Mouse (Mus musculus) left cerebral cortex, adult 11 months (tissue): ENCODE results near the gene Kcnma1.

Experiments used
- DNase-seq: peaks from one replicate; pipeline ENCODE4 v3.0.0; 2022; ENCODE audit warnings: low spot score

Kcnma1 gene

DNA sequence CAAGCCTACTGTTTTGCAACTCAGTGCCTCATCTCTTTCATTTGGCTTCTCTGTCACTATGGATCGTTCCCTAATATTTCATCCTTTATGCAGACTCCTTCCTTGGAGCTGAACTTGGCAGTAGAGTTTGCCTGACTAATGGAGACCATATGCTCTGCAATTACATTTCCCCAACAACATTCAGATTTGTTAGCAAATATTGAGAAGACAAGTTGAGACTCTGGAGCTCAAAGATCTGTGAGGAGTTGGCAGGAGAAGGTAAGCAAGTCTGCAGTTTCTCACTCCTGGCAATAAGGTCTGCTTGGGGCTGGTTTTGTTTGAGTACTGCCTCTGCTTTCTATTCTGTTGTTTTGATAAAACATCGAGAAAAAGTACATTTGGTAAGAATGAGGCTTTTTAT is 723.7 kb downstream of the Kcnma1 start:
- no peak for DNase-seq

GRCm38 (mm10) chr14:23266554-23267309 is 747.6 kb downstream of the Kcnma1 start:
- DNase-seq: no peak

DNA sequence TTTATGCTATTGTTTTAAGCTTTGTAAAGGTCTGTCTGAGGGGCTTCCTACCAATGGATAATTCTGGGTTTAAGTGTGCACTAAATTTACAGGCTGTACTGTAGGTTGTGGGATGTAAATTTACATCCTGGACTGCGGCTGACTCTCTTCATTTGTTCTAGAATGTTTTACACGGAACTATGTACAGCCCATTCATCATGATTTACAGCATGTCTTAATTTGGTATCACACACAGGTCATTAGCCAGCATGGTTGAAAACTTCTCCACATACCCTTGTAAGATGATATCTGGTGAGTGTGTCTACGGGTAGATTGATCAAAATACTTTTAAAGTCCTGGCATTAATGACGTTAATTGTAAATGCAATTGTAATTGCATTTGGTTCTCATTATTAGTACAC is 761.1 kb downstream of the Kcnma1 start:
- DNase-seq: no peak

- DNase-seq: no peak
Observed at GRCm38 (mm10) chr14:23244446-23244845, 769.8 kb downstream of the Kcnma1 start.

- DNase-seq: no peak
Observed at GRCm38 (mm10) chr14:23243857-23244256, 770.4 kb downstream of the Kcnma1 start.
